Mouse (Mus musculus) B cell, adult 2 months (primary cell): ENCODE measurements at regions not wholly inside any gene's neighbourhood (a gene's known extent, or its start where the extent isn't known, plus 50 kb on each side); places are given as distances from the start of the nearest gene placed in this dataset.
"Not testable (repeated sequence)": the region's sequence is repeated elsewhere in the genome, so short reads cannot be mapped to it uniquely, and the experiment has no call there.

Experiments used
- DNase-seq, 2 experiments: peaks; one replicate each; pipeline ENCODE4 v3.0.0; 2022

DNA sequence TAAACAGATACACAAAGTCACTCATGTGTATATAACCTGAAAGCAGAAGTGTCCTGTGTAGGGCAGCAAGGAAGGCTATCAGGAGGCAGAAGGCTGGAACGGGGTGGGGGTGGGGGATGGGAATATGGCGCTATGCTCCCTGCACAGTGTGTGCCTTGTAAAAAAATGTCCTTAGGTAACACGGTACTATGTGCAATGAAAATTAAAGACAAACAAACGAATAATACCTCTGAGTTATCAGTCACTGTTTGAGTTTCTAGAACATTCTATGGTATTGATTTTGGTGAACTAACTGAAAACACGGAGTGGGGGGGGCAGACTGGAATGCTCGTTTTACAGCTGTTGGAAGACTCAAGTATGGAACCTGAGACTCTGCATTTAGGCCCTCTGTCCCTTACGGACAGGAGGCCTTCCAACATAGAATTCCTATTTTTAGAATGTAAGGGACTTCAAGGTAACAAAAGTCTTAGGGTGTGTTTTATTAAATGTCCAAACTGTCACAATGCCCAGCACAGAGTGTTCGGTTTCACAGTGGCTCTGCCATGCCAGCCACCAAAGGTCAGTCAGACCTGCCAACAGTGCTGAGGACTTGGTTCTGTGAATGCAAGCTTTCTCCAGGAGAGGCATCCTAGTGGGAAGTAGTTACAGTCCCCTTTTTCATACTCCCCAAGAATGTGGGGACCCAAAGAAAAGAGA, 240.6 kb downstream of the Ano6 start:
- DNase-seq = no peak

DNA sequence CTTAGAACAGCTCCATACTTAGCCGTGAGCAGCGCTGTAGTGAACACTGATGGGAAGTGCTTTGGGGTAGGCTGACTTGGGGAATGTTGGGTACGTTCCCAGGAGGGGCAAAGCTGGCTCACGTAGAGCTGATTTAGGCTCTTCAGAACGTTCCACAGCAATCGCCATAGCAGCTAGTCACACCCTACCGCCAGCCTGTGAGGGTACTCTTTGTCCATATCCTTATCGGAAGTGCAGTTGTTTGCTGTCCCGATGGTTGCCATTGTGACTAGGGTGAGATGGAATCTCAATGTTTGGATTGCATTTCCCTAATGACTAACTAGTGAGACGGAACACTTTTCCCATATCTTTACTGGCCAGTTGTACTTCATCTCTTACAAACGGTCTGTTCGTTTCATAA, 244.6 kb downstream of the Ano6 start:
- DNase-seq = no peak

DNA sequence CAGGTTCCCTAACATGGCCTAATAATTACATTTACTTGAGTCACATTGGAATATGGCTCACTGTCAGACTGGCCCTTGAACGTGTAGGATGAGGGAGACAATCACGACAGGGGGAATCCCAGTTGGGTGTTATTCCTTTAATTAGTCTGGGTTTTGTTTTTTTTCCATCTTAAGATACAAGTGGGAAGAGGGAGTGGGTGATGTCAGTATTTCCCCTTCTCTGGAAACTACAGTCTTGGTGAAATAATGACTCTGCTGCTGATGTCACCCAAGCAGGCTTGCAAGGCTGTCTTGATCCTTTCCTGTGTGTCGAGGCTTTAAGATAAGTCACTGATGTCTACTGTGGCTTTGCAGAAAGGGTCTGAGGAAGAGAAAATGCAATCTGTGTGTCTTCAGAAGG, 241.8 kb upstream of the Arid2 start:
- DNase-seq = no peak

DNA sequence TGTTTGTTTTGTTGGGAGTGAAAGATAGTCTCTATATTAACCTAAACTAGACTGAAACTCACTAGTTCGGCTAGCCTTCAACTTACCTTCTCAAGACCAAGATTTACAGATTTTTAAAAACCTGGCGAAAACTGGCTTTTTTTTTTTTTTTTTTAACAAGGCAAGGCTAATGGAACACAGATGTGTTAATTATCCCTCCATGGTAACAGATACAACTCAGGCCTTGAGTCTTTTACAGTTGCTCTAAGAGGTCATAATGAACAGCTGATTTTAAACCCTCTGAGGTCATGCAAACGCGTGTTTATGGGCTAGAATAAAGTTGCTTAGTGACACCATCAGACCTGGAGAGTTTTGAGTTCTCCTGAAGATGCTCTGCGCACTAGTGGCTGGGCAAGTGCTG, 240.7 kb upstream of the Arid2 start:
- no peak for DNase-seq

DNA sequence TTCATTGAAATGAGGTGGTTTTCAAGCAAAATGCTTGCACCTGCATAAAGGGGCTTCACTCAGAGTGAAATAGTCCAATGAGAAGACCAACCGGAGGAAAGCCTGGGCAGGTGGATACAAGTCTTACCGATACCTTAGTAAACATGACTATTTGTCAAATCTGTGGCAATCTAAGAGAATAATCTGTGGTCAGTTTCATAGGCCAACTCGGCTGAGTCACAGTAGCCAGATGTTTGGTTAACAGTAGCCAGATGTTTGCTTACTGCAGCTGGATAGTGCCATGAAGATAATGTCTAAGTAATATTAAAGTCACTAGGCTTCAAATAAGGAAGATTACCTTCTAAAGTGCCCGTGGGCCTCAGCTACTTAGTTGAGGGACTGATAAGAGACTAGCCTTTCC, 236.9 kb upstream of the Arid2 start:
- no peak for DNase-seq

DNA sequence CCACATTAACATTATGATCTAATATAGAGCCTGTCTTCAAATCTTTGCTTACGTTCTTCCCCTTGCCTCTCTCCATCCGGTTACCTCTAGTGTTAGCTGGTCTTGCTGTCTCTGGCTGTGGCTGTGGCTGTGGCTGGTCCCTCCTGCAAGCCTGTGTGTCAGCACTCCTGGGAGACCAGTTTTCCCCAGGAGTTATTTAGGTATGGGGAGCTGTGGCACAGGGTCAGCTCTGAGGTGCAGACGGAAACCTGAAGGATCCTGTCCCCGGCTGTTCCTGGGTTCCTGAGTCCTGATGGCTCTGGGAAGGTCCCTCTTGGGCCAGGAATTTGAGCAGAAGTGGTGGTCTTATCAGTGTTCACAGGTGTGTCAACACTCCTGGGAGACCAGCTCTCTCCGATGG, 234.7 kb upstream of the Arid2 start:
- no peak for DNase-seq

DNA sequence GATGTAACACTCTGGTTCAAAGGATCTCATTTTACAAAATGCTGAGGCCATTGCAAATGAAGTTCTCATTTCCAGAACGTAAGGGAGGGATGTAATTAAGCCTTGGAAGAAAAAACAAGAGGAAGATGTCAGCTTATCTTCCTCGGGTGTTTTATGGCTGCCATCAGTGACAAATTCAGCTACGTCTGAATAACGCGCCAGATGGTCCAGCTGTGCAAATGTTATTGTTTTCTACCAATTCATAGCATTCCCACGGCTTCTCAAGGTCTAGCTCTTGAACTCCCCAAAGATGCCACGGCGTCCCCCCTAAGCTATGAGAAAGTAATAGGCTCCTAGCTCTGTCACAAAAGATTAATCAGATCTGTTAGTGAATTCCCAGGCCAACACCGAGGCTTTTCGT, 232.0 kb upstream of the Arid2 start:
- no peak for DNase-seq

DNA sequence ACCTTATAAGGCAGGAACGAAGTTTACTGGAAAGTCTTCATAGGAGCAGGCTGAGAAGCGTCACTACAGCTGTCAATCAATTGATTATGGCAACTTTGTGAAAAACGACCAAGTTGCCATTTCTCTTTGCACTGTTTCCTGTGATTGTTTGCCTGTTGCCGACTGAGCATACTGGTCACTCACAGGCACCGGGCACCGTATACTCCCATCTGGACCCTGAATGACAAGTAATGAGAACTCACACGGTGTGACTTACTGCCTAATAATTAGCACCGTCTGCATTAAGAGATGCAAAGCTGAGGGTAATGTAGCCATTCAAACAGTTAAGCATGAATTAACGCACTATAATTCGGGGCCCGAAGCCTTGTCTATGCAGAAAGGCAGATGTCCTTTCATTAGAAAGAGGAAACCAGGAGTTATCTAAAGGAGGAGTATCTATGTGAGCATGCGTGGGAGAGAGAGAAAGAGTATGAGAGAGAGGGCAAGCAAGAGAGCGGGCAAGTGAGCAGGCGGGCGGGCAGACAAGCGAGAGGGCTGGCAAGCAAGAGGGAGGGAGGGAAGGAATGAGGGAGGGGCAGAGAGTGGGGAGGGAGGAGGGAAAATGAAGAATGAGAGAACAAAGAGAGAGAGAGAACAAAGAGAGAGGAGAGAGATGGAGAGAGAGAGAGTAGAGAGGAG, 231.4 kb upstream of the Arid2 start:
- no peak for DNase-seq

DNA sequence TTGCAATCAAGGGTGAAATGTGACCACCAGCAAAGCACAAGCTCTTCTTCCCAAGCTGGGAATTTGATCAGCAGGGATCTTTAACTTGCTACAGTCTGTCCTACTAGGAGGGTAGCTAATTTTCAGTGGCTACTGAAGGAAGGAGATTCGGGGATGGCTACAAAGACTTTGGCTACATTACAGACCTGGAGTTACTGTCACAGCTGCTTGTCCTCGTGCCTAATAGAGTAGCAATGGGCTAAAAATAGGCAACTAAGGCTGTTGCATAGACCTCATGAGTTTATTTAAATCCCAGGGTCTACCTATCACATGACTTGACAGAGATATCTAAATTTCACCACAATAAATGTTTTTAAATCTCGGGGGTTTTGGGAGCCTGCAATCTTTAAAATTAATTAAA, 227.7 kb upstream of the Arid2 start:
- no peak for DNase-seq

DNA sequence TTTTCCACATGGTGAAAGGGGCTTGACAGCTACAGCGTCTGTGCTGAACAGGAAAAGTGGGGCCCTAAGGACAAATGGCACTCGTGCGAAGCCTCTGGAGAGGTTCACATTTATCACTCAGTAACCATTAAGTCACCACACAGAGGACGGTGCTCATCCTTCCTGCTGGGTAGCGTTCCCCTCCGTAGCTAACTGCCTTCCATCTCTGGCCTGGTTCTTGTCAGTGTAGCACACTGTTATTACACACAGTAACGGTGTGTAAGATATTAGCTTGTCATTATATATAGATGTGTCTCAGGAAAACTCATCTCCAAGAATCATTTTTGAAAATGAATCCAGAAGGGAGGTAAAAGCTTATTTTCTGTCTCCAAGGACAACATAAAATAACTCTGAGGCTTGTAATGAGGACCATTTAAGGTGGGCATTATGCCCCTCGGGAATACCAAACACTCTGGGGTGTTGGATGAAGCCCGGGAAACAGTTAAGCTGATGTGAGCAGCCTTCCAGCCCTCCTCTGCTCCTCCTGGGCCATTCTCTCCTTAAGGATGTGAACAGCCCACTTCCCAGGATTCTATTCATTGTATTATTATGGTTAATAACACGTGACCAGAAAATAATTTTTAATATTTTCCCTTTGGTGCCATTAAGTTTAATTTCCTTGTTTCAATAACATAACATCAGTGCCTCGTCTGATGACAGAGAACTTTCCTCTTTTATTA, 222.7 kb upstream of the Arid2 start:
- DNase-seq = no peak

DNA sequence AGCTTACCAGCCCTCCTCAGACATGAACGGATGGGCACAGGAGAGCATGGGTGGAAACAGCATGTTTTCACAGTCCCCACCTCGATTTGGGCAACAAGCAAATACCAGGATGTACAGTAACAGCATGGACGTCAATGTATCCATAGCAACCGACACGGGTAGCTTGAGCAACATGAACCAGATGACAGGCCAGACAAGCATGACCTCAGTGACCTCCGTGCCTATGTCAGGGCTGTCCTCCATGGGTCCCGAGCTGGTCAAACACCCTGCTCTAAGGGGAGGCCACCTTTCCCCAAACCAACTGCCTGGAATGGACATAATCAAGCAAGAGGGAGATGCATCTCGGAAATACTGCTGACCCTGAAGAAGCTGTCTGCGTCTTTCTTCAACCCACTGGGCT, 211.7 kb upstream of the Arid2 start:
- DNase-seq = no peak

DNA sequence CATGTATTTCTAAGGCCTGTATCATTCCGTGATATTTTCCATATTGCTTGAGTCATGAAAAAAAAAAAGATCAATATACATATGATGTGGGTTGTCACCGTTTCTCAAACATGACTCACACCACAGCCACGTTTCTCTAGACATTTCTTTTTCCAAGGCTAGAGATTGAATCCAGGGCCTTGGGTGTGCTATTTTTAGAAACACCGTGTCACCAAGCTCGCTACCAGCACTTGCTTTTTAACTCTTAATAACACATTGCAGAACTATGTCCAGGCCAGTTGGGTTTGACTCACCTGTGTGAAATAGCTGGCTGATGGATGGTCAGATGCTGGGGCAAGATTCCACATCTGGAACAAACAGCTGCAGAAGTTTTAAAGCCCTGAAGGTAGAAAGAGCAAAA, 209.6 kb upstream of the Arid2 start:
- no peak for DNase-seq

DNA sequence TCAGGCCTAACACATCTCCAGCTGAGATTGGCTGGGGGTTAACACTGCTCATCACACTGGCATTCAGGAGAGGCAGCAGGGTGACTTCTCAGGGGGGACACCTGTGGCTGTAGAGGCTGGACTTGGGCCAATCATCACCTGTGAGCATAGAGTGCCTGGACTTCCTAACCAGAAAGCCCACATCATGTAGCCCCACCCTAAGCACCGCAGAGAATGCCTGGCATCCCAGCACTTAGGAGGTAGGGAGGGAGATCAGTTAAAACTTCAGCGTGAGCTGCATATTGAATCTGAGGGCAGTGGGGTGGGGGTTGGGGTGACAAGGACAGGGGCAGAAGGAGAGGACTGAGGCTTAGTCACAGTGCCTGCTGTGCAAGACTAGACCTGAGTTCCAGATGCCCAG, 208.7 kb upstream of the Arid2 start:
- no peak for DNase-seq

DNA sequence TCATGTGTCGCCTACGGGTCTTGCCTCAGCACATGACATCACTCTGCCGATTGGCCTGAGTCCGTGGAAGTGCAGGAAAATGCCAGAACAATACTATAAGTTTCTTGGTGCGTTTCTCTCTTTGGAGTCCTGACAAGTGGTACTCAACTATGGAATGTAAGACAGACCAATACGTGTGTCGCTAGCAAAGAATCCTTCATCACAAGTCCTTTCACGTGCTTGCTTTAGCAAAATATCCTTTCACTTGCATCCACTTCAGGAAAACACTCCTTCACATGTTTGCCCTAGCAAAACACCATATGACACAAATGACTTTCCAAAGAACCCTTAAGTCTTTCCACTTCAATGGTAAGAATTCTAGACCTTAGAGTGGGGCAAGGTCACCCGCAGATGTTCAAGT, 197.6 kb upstream of the Arid2 start:
- no peak for DNase-seq

DNA sequence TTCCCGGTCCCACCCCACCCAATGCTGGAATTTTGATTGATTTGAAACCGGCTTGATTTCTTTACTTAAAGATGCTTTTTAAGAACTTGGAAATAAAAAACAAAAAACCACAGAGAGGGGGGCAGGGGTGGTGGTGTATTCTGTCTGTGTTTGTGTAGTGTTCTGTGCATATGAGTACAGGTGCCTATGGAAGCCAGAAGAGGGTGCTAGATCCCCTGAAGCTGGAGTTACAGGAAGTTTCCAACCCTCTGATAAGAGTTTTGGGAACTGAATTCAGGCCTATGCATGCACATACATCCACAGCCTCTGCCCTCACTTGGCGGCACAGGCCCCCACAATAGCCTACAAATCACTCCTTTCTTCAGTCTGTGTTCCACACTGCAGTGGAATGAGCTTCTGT, 190.9 kb upstream of the Arid2 start:
- DNase-seq = no peak

DNA sequence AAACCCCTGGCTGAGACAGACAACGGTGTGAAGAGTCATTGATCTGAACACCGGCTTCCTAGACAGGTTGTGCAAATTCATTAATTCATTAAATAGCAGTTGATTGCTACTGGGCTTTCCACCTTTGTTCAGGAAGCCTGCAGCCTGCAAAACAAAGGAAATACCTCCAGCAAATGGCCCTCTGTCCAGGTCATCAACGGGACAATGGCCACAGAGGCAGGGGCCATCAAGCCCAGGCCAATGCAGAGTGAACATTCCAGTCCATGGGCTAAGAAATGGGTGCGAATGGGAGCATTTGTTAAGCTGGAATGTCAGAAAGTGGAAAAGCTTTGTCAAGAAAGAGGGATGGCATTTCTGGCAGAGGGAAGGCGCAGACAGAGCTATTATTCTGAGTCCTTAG, 188.5 kb upstream of the Arid2 start:
- DNase-seq = no peak

DNA sequence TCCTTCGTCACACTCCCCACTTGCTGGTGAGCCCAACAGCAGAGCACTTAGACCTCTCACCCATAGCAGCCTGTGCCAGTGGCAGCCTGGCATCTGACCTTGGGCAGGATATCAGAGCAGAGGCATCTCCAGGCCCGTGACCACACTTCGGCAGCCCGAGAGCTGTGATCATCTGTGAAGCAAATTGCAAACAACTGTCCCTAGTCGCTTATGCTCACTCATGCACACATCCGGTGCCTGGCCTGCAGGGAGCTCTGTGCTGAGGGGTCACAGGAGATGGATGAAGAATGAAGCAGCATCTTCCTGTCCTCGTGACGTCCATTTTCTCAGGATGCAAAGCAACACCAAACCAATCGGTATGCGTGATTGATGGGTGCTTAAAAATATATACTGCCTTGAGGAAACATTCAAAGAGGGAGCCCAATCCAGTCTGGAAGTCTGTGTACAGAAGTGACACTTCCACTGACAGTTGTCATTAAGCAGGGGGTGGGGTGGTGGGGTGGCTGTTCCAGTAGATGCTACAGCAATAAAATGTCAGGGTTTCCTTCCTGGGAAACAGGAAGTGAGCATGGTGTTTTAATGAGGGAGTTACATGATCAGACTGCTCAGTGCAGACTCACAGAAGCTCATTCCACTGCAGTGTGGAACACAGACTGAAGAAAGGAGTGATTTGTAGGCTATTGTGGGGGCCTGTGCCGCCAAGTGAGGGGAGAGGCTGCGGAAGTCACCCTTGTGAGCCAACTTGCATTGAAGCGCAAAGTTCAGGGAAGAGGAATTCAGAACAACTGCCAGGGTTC, 187.3 kb upstream of the Arid2 start:
- not testable (repeated sequence) for DNase-seq

DNA sequence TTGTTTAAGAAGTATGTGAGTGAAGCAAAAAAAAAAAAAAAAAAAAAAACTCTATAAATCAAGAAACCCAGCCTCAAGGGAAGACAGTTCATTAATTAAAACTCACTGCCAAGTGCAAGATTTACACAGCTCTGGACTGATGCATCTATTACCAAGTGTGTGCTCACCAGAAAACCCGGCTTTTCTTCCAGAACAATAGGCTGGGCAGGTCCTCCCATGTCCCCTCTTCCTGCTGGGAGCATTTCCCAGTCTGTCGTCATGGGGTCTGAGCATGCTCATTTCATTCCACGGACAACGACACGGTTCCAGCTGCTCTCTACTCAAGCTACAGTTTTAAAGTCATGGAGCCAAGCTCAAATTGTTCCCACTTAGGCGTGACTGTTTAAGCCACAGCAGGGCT, 183.6 kb upstream of the Arid2 start:
- DNase-seq = no peak

DNA sequence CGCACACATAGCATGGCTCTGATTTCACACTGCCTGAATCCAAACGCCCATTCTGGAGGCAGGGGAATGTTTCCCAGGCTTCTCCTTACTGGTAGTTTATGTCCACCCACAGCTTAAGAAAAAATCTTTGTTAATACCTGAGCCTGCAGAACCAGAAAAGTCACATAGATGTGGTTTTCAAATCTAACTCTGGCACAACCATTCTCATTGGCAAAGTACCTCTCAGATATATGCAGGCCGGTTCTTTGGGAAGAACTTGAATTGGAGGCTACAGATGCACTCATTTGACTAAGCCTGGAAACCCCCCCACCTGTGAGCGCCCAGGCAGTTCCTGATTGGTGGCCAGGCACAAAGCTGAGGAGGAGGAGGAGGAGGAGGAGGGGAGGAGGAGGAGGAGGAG, 179.8 kb upstream of the Arid2 start:
- DNase-seq = no peak

DNA sequence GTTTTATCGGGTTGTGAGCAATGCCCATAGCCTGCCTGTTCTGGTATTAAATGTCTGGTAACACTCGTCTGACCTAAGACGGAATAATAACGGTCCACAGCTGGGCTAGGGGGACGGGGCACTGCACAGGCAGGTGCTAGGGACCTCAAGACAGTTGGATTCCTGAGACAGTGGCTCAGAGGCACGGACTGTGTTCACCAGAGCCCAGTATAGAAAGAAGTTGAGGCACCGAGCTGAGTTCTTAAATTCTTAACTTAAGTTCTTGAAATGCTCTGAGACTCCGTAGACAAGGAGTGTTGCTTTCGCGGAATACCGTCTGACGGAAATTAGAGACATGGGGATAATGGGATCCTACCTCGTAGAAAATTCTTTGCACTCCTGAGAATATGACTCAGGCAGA, 174.2 kb upstream of the Arid2 start:
- DNase-seq = no peak

DNA sequence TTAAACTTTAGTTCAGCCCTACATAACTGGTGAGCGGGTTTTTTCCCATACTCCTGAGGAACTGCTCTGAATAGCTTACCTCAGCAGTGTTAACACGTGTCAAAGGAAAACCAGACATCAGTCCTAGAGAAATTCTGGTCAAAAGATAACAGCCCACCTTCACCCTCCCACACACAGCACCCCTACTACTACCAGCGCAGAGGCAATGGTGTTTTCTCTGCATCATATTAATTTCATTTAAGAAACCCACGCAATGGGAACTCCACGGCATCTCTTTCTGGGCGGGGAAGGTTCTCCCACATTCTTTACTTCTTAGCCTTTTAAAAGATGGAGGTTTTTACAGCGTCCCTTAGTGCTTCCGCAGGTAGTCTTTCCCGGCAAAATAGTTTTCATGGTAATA, 172.7 kb upstream of the Arid2 start:
- no peak for DNase-seq

DNA sequence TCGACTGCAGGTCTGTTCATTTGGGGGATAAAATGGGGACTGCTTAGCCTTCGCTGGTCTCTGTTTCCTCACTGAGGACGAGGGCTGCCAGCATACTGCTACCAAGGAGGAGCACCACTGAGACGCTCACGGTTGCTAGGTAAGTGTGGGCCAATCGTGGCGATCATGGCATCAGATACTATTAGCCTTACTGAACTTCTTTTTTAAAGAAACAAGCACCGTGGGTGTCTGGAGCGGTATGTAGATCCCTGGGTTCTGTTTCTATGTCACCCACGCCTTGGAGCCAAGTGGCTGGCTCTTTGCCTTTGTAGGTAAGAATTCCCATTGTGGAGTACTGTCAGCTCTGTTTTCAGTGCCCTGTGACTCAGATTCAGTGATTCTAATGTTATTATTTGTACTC, 172.1 kb upstream of the Arid2 start:
- no peak for DNase-seq

DNA sequence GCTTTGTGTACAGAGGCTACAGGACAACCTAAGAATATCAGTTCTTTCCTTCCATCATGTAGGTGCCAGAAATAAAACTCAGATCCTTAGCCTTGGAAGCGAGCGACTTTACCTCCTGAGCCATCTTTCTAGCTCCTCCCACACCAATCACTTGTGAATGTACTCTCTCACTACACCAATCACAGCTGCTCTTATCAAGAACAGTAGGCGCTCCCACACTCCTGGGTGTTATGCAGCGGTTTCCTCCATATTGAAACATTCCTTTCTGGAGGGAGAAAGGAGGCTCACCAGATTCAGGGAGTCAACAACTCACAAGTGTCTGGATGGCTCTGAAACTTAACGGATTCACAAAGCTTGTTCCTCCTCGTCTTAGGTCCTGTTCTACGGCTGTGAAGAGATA, 168.1 kb upstream of the Arid2 start:
- no peak for DNase-seq

DNA sequence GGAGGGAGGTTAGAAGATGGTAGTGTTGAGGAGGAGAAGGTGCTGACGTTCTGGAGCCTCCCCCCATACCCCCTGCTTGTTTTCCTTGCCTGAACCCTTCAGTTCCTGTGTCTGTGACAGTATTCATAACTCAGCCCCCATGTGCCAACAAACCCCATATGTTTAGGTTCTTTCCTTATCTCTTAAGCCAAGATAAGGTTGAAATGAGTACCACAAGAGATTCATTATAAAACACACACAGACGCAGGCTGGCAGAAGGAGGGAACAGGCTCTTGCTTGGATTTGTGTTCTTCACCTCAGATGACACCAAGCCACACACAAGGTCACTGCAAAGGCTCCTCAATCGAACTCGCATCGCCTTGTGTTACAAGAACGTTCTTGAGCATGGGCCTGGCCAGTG, 162.9 kb upstream of the Arid2 start:
- DNase-seq = no peak
